Mouse (Mus musculus): ENCODE measurements around the gene Ndel1.

The Ndel1 gene

DNA sequence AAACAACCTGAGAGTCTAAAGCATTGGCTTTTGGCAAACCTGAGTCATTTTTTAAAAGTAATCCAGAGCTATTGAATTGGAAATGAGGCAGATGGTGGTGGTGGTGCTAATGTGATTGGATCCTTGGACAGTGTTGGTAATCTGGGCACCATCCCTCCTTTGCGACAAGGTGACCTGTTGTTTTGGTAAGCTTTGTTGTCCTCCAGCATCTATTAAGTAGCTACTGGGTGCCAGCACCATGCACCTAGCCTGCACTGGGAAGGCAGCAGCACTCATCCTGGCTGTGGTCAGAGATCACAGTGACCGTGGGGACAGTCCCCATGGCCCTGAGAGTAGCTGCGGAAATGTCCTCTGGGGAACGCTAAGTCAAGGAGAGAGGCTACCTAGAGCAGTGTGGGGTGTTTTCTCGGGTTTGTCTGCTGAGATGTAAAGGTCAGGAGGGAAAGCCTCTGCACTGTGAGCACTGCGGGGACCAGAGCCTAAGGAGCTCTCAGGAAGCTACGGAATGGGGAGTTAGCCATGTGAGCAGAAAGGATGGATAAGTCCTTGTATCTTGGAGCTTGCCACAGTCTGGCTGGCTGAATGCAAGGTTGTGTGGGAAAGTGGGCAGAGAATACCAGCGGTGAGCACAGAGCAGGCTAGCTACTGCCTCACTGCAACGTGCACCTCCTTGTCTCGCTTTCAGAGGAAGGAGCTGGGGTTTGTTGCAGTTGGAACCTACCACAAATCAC lies 91.8 kb downstream of the Ndel1 start:
- DNase-seq (ENCODE audit: low read depth, low spot score), result no peak

DNA sequence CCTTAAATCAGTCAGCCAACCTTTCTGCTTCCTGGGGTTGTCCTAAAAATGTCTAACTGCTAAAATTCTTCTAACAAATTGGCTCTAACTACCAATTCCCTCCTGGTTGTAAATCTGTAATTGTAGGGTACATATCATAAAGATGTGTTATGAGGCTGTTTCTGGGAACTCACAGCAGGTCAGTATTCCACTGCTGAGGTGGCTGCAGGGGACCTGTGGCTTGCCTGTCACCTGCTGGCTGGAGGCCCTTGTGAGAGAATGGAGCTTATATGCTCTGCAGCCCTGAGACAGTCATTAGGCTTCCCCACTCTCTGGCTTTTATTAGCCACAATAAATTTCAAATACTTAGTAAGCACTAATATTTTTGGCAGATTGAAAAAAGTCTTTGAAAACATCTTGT lies 92.8 kb downstream of the Ndel1 start:
- no peak for DNase-seq (ENCODE audit: low read depth, low spot score)

DNA sequence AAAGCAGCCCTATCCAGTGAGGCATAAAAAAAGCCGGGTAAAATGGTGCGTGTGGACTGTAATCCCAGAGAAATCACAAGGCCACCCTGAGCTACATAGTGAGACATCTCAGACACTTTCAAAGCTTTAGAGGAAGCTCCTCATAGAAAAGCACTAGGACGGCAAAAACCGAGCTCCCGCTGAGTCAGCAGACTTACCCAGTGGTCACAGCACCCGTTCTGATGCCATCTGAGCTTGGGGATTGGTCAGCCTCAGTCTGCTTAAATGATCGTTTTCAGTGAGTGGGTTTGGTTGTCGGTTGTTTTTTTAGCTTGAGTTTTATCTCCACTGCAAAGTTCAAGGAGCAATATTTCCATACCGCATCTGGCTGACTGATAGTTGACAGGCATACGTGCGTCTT lies 93.7 kb downstream of the Ndel1 start:
- DNase-seq (ENCODE audit: low read depth, low spot score), result no peak

DNA sequence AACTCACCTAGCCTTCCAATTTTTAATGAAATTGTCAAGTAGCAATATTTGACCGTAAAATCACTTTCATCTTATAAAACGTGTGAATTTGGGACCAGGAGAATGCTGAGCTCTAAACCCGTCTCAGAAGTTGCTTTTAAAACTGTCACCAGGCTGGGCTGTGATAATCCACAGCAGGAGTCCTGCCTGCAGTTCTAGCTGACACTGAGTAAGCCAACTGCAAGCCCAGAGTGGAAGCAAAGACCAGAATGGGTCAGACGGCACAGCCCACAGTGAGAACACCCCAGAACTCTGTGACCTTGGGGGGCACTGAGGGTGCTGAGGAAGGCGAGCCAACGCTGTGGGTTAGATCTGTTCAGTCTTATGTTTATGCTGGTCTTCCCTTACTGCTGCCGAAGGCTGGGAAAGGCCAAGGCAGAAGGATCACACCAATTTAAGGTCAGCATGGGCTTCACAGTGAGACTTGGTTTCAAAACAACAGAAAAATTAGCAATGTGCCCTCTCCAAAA lies 95.5 kb downstream of the Ndel1 start:
- no peak for DNase-seq (ENCODE audit: low read depth, low spot score)

All from skeletal muscle tissue, adult 2 months (tissue).